Mouse (Mus musculus) megakaryocyte, adult 5-6 weeks (primary cell): ENCODE measurements around the gene Npas3. TPM values are rescaled to one million over a fixed set of nuclear protein-coding genes. Genes with fewer than 3 reads are reported as not detected.

Experiments
- ATAC-seq: 2 replicates; pipeline ENCODE4 v1.8.0; 2016; ENCODE audit warnings: mild to moderate bottlenecking, inconsistent platforms; ENCODE audit not compliant: poor library complexity, severe bottlenecking
- total RNA-seq, 2 experiments: library from RNA; stranded (forward) in 1 of 2; stranded (reverse) in 1 of 2; fragments of 153-499, 151-499 nt in 1 of 2; fragments of 221-1000, 200-1000 nt in 1 of 2; gene quantifications; 2 replicates each; pipeline versions ENCODE4 v1.2.3 to v1.2.4; 2015 to 2017

The Npas3 gene
- total RNA-seq, 2 experiments from 2014 or later = not detected

DNA sequence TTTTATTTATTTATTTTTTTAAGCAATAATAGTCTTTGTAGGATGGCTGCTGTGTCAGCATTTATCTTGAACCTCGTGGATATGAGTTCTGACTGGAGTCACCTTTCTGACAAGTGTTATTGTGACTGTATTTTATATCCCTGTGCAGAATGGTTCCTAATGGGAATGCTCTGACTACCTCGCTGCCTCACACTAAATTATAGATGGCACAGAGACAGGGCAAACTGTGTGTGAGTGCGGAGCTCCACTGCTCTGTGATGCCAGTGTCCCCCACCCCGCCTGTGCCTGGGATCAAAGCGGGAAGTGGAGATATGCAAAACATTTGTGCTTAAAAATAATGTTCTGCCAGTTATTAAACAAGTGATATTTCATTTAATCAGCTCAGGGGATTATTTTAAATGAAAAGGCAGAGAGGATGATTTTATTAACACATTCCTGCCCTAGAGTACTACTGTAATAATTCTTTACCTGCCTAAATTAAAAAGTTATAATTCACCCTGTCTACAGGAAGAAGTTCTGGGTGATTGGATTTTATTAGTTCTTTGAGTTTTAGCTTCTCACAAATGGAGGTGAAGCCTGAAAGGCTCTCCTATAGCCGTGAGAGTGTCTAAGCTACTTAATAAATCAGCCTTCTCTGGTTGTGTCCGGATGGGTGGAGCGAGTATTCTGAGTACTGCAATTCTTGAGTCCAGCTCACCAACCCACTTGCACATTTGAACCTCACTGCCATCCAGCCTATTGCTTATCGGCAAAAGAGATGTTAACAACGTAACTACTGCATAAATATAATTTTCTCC is 721.1 kb downstream of the Npas3 start:
- no peak for ATAC-seq

- no peak for ATAC-seq
Measured at GRCm38 (mm10) chr12:53970721-53971120, 722.2 kb downstream of the Npas3 start.

DNA sequence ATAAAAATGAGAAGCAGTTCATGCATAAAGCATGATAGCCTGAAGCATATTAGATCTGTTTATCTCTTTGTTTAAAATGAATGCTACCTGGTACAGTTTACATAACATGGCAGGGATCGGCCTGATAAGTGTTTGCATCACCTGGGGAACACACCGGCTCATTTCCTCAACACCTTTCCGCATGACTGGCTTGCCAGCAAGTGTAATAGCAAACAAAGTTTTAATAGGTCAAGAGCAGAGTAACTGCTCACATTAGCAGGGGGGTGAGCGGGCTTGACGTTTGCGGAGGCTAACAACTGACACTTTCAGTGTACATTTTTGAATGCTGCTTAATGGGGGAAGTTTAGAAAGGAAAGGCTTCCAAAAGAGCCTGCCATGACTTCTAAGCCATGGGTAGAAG is 724.9 kb downstream of the Npas3 start:
- no peak for ATAC-seq

GRCm38 (mm10) chr12:53981575-53982507 is 733.4 kb downstream of the Npas3 start:
- ATAC-seq = no peak

DNA sequence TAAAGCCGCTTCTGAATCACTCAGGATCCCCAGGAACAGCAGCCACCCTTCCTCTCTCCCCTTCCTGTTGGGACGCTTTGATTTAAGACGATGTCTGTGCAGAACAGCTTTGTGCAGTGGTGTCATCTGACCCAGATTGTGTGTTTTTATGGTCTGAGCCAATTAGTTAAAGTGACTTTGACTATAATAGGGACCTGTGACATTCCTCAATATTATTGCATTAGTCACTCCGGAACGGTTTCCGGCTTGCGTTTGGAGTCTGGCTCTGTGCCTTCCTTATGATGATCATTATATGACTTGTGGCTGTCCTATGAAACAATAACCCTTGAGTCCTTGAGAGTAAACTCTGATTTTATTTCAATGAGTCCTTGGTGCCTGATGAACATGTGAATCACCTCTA is 735.5 kb downstream of the Npas3 start:
- ATAC-seq = no peak

GRCm38 (mm10) chr12:53985851-53986842 is 737.7 kb downstream of the Npas3 start:
- no peak for ATAC-seq

DNA sequence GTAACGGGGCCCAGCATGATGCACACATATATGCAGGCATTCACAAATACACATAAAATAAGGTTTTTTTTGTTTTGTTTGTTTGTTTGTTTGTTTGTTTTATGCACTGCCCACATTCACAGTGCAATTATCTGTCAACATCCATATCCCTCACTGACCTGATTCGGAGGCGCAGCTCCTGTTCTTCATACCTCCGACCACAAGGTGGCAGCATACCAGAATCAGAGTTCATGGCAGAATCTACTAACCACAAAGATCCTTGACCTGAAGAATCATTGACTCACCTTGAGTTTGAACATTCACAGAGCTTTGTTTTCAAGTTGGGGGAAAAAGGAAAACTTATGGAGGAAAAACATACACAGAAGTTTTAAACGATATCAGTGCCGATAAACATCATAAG is 743.9 kb downstream of the Npas3 start:
- ATAC-seq = no peak

DNA sequence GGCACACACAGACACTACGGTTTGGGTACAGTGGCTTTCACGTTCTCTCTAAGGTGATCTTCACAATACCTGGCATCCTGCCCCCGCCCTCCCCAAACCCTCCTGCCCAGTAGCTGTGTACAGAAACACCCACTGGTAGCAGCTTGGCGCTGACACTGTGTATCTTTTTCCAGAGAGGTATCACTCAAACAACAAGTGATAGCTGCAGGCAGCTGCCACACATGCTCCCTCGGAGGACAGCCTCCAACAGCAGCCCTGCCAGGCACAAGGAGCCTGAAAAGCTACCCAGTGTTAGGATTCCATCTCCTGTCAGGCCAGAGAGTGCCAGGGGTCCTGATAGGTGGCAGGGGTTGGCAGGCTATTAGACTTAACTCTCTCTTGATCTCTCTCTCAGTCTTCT is 747.2 kb downstream of the Npas3 start:
- ATAC-seq = no peak

GRCm38 (mm10) chr12:53997141-53997540 is 748.7 kb downstream of the Npas3 start:
- ATAC-seq = no peak

GRCm38 (mm10) chr12:53999647-54000637 is 751.5 kb downstream of the Npas3 start:
- peak; percentile 24; the same call in 1 of the 2 replicates for ATAC-seq

DNA sequence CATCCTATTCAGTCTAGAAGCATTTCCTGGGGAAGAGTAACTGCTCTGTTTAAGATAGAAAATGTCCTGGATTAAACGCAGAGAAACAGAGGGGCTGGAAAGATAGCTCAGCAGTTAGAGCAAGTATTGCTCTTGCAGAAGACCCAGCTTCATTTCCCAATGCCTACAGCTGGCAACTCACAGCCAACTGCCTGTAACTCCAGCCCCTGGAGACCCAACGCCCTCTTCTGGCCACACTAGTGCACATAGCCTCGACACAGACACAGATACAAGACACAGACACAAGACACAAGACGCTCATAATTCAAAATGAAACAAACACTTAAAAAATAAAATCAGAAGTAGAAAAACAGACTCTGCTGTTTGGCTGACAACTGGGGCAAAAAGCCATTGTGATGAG is 754.0 kb downstream of the Npas3 start:
- ATAC-seq = no peak

DNA sequence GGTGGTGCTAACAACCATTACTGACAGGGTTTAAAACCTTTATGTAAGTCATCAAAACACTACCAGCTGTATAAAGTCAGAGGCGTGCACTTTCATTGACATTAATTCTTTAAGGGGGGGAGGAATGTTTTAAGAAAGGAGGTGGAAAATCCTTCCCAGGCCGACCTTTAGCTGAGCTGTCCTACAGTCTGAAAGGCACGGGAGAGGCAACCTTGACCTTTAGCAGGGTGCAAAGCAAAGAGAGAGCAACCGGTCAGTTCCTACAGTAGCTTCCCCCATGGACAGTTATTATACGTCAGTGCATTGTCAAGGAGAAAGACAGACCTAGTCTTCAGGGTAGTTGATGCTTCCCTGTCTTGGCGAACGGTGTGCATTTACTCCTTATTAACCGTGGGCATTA is 756.1 kb downstream of the Npas3 start:
- no peak for ATAC-seq

- ATAC-seq = no peak
Measured at GRCm38 (mm10) chr12:54005546-54005945, 757.1 kb downstream of the Npas3 start.

DNA sequence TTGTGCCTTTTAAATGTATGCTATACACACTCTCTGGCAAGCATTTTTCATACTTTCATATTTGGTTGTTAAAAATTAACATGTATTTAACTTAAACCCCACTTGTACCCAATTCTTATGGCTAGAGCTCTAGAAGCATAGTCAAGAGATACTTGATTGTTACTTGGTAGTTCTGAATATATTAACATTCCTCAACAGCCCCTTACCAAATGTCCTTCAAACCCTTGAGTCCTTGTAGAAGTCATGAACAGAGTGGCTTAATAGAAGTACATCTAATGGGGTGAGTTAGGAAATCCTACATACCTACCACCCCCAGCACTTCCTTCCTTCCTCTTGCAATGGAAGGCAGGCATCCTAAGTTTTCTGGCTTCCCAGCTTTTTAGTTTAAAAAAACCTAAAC is 766.8 kb downstream of the Npas3 start:
- ATAC-seq = no peak

- ATAC-seq = no peak
Measured at GRCm38 (mm10) chr12:54017949-54018348, 769.5 kb downstream of the Npas3 start.

- no peak for ATAC-seq
Measured at GRCm38 (mm10) chr12:54019979-54020378, 771.5 kb downstream of the Npas3 start.

GRCm38 (mm10) chr12:54034666-54035346 is 786.3 kb downstream of the Npas3 start:
- ATAC-seq = no peak

DNA sequence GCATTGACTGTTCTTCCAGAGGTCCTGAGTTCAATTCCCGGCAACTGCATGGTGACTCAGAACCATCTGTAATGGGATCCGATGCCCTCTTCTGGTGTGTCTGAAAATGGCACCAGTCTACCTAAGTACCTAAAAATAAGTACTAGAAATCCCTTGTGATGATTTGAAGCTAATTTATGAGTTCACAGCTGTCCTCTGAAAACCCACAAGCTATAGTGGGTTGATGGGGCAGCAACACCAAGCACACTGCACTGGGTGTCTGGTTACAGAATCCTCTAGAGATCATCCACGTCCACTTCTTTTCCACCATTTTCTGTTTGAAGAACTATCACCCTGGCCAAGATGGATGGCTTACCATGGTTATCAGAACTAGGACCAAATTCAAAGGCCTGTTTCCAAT is 789.1 kb downstream of the Npas3 start:
- ATAC-seq = no peak

DNA sequence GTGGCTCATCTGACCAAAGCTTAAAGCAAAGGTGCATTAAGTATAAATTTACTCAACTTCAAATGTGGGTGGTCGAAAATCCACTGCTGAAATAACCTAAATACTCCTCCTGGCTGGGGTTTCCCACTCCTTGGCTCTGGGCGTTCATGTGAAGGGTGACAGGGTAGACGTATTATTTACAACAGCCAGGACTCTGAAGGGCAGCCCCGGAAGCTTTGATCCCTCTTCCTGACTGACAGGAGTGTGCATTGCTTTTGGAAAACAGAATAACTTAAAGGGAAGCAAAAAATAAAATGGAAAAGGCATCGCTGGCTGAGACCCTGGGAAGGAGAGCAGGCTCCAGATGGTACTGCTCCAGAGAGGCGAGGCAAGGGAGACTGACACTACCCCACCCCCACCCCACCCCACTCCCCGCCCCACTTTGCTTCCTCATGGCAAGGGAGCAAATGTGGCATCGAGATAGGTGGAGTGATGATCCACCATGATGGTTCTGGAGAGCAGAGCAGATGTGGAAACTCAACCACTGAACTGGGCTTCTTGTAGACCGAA is 794.6 kb downstream of the Npas3 start:
- no peak for ATAC-seq
